Mouse (Mus musculus) G1E (cell line): ENCODE results near the gene Dkkl1. TPM values are rescaled to one million over a fixed set of nuclear protein-coding genes. Genes with fewer than 3 reads are reported as not detected.

ENCODE experiments used
- ATAC-seq: 2 replicates; pipeline ENCODE4 v1.8.0; 2016; ENCODE audit warnings: mild to moderate bottlenecking; ENCODE audit not compliant: insufficient number of reproducible peaks, poor library complexity, low FRiP score, severe bottlenecking; ENCODE audit errors: extremely low read depth
- DNase-seq: peaks from one replicate; pipeline ENCODE4 v3.0.0; 2012; ENCODE audit warnings: low spot score
- H3K27me3 ChIP-seq: 2 replicates; pipeline ENCODE4 v1.6.1; 2012; ENCODE audit warnings: mild to moderate bottlenecking, low read length, inconsistent platforms; ENCODE audit not compliant: insufficient read depth
- H3K36me3 ChIP-seq: replicated peaks from 2 replicates; pipeline ENCODE3; 2012; ENCODE audit warnings: mild to moderate bottlenecking, inconsistent platforms
- H3K4me1 ChIP-seq: 2 replicates; pipeline ENCODE4 v1.6.1; 2012; ENCODE audit warnings: low read depth, low read length, inconsistent platforms, mixed read lengths; ENCODE audit not compliant: insufficient read depth
- H3K4me3 ChIP-seq: 2 replicates; pipeline ENCODE4 v1.5.1; 2012; ENCODE audit warnings: low read depth, mild to moderate bottlenecking, inconsistent platforms, low read length, moderate library complexity, mixed read lengths
- H3K9me3 ChIP-seq: replicated peaks from 2 replicates; pipeline ENCODE4 v1.6.1; 2012; ENCODE audit warnings: inconsistent platforms
- CTCF ChIP-seq: IDR thresholded peaks from 2 replicates; pipeline ENCODE4 v1.5.1; 2012; ENCODE audit warnings: low read depth, low read length, inconsistent platforms, mixed read lengths
- GATA1 ChIP-seq: IDR thresholded peaks from 2 replicates; pipeline ENCODE4 v1.6.1; 2012; ENCODE audit warnings: borderline replicate concordance, low read length, inconsistent platforms, mixed read lengths
- GATA2 ChIP-seq: IDR thresholded peaks from 2 replicates; pipeline ENCODE4 v1.6.1; 2012; ENCODE audit warnings: low read depth, low read length, inconsistent platforms, borderline replicate concordance
- POLR2AphosphoS5 ChIP-seq: IDR thresholded peaks from 2 replicates; pipeline ENCODE4 v1.6.1; 2012; ENCODE audit warnings: low read depth, low read length, inconsistent platforms; ENCODE audit not compliant: insufficient replicate concordance
- TAL1 ChIP-seq: conservative IDR thresholded peaks from 2 replicates; pipeline ENCODE4 v1.6.1; 2012; ENCODE audit warnings: low read depth, low read length, inconsistent platforms, mixed read lengths
- polyA plus RNA-seq: library from polyadenylated mRNA; stranded (reverse); fragments of >175 nt; gene quantifications from 2 replicates; pipeline ENCODE4 v1.2.3, GENCODE M21; 2012
- total RNA-seq, 2 experiments: library from RNA; stranded (forward) in 1 of 2; stranded (reverse) in 1 of 2; fragments of 200-1000 nt in 1 of 2; fragments of >200 nt in 1 of 2; fragmentation: Nextera tagmentation in 1 of 2; gene quantifications; 2 replicates each; pipeline ENCODE4 v1.2.3; 2014 to 2017

Gene Dkkl1
- total and polyA plus RNA-seq, 3 experiments, result 0.11 TPM; not detected in 2

DNA sequence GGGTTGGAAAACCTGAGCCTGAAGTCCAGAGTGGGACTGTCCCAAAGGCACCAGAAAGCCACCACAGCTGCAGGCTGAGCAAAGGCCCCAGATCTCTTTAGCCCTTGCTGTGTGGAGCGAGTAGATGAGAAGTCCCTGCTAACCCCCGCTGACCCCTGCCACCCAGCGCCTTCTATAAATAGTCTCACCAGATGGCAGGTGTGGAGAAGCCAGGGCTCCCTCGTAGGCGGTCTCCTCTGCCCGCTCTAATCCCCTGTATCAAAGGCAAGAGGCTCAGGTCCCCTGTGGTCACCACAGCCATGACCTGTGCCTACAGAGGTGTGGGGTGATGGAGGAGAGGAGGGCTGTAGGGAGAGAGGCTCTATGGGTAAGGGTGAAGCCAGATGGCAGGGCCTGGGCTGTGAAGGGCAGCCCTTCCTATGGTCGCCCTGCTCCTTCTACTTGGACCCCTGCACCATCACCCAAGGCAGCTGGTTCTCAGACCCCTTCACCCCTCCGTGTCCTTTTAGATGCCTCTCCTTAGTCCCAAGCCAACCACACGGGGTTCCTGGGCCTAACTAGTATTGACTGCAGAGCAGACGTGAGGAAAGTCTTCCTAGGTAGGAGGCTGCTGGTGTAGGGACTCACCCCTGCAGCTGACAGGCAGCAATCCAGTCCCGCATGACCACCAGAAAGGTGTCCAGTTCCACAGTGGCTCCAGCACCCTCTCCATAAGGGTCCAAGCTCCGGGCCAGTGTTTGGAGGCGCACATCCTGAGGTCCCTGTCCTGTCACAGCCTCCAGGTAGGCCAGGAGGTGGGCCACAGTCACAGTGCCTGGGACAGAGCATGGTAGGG, 16.4 kb downstream of the Dkkl1 start:
- H3K27me3 ChIP-seq, result peaks cover 79% of the 10 kb centered on the region
- no peak for ATAC-seq
- TF ChIP-seq CTCF (no peak), TAL1 (no peak), POLR2AphosphoS5 (no peak), GATA2 (no peak), GATA1 (no peak)
- no peak for DNase-seq
- no peaks in the 10 kb centered on the region for H3K36me3 ChIP-seq
- no peak overlapping the region for H3K4me3 ChIP-seq
- H3K9me3 ChIP-seq, result no peaks in the 10 kb centered on the region
- H3K4me1 ChIP-seq, result peaks cover 10% of the 10 kb centered on the region

GRCm38 (mm10) chr7:45193871-45194785, 17.8 kb downstream of the Dkkl1 start:
- Histone ChIP-seq H3K36me3 (no peaks in the 10 kb centered on the region), H3K27me3 (peaks cover 80% of the 10 kb centered on the region), H3K9me3 (no peaks in the 10 kb centered on the region), H3K4me1 (peaks cover 10% of the 10 kb centered on the region), H3K4me3 (no peak overlapping the region)
- no peak for DNase-seq
- no peak for TF ChIP-seq TAL1
- TF ChIP-seq GATA2, result no peak
- no peak for TF ChIP-seq POLR2AphosphoS5
- TF ChIP-seq CTCF, result no peak
- no peak for ATAC-seq

DNA sequence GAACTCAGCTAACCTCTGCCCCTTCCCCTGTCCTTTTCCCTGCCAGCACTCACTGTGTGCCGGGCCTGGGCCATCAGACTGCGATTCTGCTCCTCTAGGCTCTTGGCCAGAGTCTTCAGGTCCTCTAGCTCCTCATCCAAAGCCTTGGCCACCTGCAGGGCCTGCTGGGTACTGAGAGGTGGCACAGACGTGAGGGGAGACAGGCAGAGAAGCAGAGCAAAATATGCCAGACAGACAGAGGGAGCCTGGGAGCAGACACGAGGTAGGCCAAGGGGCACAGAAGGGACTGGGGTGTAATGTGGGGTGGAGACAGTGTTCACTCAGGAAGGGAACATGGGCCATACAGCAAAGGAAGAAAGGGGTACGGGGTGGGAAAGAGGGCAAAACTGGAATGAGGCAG, 18.5 kb downstream of the Dkkl1 start:
- Histone ChIP-seq H3K9me3 (no peaks in the 10 kb centered on the region), H3K4me1 (peaks cover 10% of the 10 kb centered on the region), H3K27me3 (peaks cover 82% of the 10 kb centered on the region), H3K36me3 (no peaks in the 10 kb centered on the region), H3K4me3 (no peak overlapping the region)
- TF ChIP-seq GATA1 (no peak), TAL1 (no peak), CTCF (no peak), GATA2 (no peak), POLR2AphosphoS5 (no peak)
- no peak for DNase-seq
- no peak for ATAC-seq

- Histone ChIP-seq H3K27me3 (peaks cover 85% of the 10 kb centered on the region), H3K4me1 (peaks cover 10% of the 10 kb centered on the region), H3K4me3 (no peak overlapping the region), H3K36me3 (no peaks in the 10 kb centered on the region), H3K9me3 (no peaks in the 10 kb centered on the region)
- TF ChIP-seq GATA1 (no peak), CTCF (no peak), GATA2 (no peak), POLR2AphosphoS5 (no peak), TAL1 (no peak)
- no peak for ATAC-seq
- DNase-seq, result no peak
These were observed 19.2 kb downstream of the Dkkl1 start for GRCm38 (mm10) chr7:45192585-45193310.

DNA sequence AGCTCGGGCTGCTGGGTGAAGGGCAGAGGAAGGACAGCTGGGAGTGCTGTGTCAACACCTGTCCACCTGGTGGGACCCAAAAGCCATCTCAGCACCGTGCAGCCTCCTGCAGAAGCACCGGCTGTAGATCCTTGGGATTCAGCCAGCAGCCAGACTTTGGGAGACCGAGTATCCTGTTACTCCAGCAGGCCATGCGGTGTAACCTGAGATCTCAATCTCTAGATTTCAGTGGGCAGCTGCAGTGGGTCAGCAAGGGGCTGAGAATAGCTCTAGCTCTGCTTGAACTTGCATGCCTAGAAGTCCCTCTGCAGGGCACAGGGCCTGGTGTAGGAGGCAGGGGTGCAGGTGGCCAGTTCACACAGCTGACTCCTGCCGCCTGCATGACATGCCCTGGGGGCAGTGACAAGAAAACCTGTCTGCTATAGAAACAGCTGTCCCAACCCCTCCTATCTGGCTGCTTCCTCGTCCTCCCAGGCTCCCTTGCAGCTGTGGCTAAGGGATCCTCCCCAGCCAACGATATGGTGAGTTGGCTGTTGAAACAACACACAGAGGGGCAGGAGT, 20.1 kb downstream of the Dkkl1 start:
- TF ChIP-seq GATA1 (no peak), GATA2 (no peak), TAL1 (no peak), CTCF (no peak), POLR2AphosphoS5 (no peak)
- Histone ChIP-seq H3K27me3 (peaks cover 85% of the 10 kb centered on the region), H3K4me3 (no peak overlapping the region), H3K36me3 (no peaks in the 10 kb centered on the region), H3K4me1 (peaks cover 3% of the 10 kb centered on the region), H3K9me3 (no peaks in the 10 kb centered on the region)
- ATAC-seq, result no peak
- DNase-seq, result no peak

GRCm38 (mm10) chr7:45191161-45191560, 20.8 kb downstream of the Dkkl1 start:
- H3K4me3 ChIP-seq, result no peak overlapping the region
- peaks cover 85% of the 10 kb centered on the region for H3K27me3 ChIP-seq
- TF ChIP-seq GATA1 (no peak), GATA2 (no peak), TAL1 (no peak), POLR2AphosphoS5 (no peak), CTCF (no peak)
- no peak for ATAC-seq
- no peak for DNase-seq
- no peaks in the 10 kb centered on the region for H3K9me3 ChIP-seq
- H3K36me3 ChIP-seq, result no peaks in the 10 kb centered on the region
- H3K4me1 ChIP-seq, result no peaks in the 10 kb centered on the region
